Mouse (Mus musculus) intestine, embryonic 14.5 days (tissue): ENCODE measurements at regions not wholly inside any gene's neighbourhood (a gene's known extent, or its start where the extent isn't known, plus 50 kb on each side); places are given as distances from the start of the nearest gene placed in this dataset.

Experiments
- ATAC-seq: fragments of 200-750 bp; cut with Nextera tagmentation; replicated peaks from 2 replicates; pipeline ENCODE4 v1.8.0; 2017; ENCODE audit warnings: low read depth, moderate number of reproducible peaks, moderate TSS enrichment, moderate library complexity; ENCODE audit not compliant: low FRiP score, low TSS enrichment
- DNase-seq: peaks from one replicate; pipeline ENCODE4 v3.0.0-alpha.2; 2018; ENCODE audit warnings: low spot score
- H3K27ac ChIP-seq: fragments of 300-500 bp; sonication (generic); 2 replicates; pipeline ENCODE4 v1.5.1; 2014; ENCODE audit warnings: low read depth, mild to moderate bottlenecking, control low read depth
- H3K27me3 ChIP-seq: fragments of 300-500 bp; sonication (generic); replicated peaks from 2 replicates; pipeline ENCODE4 v1.6.1; 2014; ENCODE audit warnings: low read length, control low read depth; ENCODE audit not compliant: control insufficient read depth, insufficient read depth
- H3K36me3 ChIP-seq: fragments of 300-500 bp; sonication (generic); 2 replicates; pipeline ENCODE4 v1.6.1; 2014; ENCODE audit warnings: low read length, control low read depth; ENCODE audit not compliant: control insufficient read depth, insufficient read depth
- H3K4me1 ChIP-seq: fragments of 300-500 bp; sonication (generic); replicated peaks from 2 replicates; pipeline ENCODE4 v1.6.1; 2014; ENCODE audit warnings: low read length, control low read depth, mixed read lengths; ENCODE audit not compliant: control insufficient read depth, insufficient read depth
- H3K4me2 ChIP-seq: fragments of 300-500 bp; sonication (generic); 2 replicates; pipeline ENCODE4 v1.6.1; 2014; ENCODE audit warnings: low read length
- H3K4me3 ChIP-seq: fragments of 300-500 bp; sonication (generic); 2 replicates; pipeline ENCODE4 v1.5.1; 2014; ENCODE audit warnings: low read depth, low read length, control low read depth, mixed read lengths
- H3K9ac ChIP-seq: fragments of 300-500 bp; sonication (generic); 2 replicates; pipeline ENCODE4 v1.6.1; 2014; ENCODE audit warnings: mild to moderate bottlenecking, low read length
- H3K9me3 ChIP-seq: fragments of 300-500 bp; sonication (generic); 2 replicates; pipeline ENCODE4 v1.6.1; 2016; ENCODE audit warnings: low read length, control low read depth; ENCODE audit not compliant: control insufficient read depth
- WGBS: fragments of 180-500 bp; shearing (Covaris S2); extraction: QIAGEN DNeasy Blood & Tissue Kit; methylation state at CpG from one replicate; pipeline ENCODE4 v1.1.7; 2014; 5-methylcytosine and 5-hydroxymethylcytosine counted together

GRCm38 (mm10) chr8:76618721-76619120 lies 280.5 kb upstream of the Nr3c2 start:
- Histone ChIP-seq H3K4me2 (no peak overlapping the region), H3K9me3 (no peaks in the 10 kb centered on the region), H3K4me3 (no peak overlapping the region), H3K27ac (no peak overlapping the region), H3K36me3 (no peaks in the 10 kb centered on the region), H3K4me1 (no peaks in the 10 kb centered on the region), H3K27me3 (no peaks in the 10 kb centered on the region), H3K9ac (no peak overlapping the region)
- no peak for ATAC-seq
- 70% methylated on average over 2 of the region's 2 CpGs for WGBS
- no peak for DNase-seq

- Histone ChIP-seq H3K9me3 (no peaks in the 10 kb centered on the region), H3K4me3 (no peak overlapping the region), H3K4me1 (no peaks in the 10 kb centered on the region), H3K36me3 (no peaks in the 10 kb centered on the region), H3K27ac (no peak overlapping the region), H3K9ac (no peak overlapping the region), H3K27me3 (no peaks in the 10 kb centered on the region), H3K4me2 (no peak overlapping the region)
- 62% methylated on average over 3 of the region's 3 CpGs for WGBS
- ATAC-seq (no peak), DNase-seq (no peak)
Observed at GRCm38 (mm10) chr8:76620853-76621252, 278.4 kb upstream of the Nr3c2 start.

GRCm38 (mm10) chr8:76633086-76633485 lies 266.2 kb upstream of the Nr3c2 start:
- WGBS = 41% methylated on average over 1 of the region's 1 CpGs
- no peaks in the 10 kb centered on the region for H3K36me3 ChIP-seq

More at GRCm38 (mm10) chr8:76633086-76633485, 266.2 kb upstream of the Nr3c2 start:
- DNase-seq (no peak), ATAC-seq (no peak)
- Histone ChIP-seq H3K27me3 (no peaks in the 10 kb centered on the region), H3K27ac (no peak overlapping the region), H3K9ac (no peak overlapping the region), H3K4me1 (no peaks in the 10 kb centered on the region), H3K4me2 (no peak overlapping the region), H3K4me3 (no peak overlapping the region), H3K9me3 (no peaks in the 10 kb centered on the region)
